Mouse (Mus musculus) granulocyte monocyte progenitor cell, adult 5-6 weeks (primary cell): ENCODE measurements around the gene Slc51a. TPM values are rescaled to one million over a fixed set of nuclear protein-coding genes. Genes with fewer than 3 reads are reported as not detected.

ENCODE experiments used
- ATAC-seq: replicated peaks from 2 replicates; pipeline ENCODE4 v1.8.0; 2016; ENCODE audit warnings: mild to moderate bottlenecking, moderate TSS enrichment, inconsistent platforms; ENCODE audit not compliant: poor library complexity, severe bottlenecking
- total RNA-seq, 2 experiments: library from RNA; stranded (forward) in 1 of 2; stranded (reverse) in 1 of 2; fragments of 200-712, 200-1000 nt in 1 of 2; fragments of >200 nt in 1 of 2; fragmentation: Nextera tagmentation in 1 of 2; gene quantifications; 2 replicates each; pipeline ENCODE4 v1.2.3; 2014 to 2017

The Slc51a gene
- total RNA-seq (2014; fragmentation: Nextera tagmentation) (not detected in 2 replicates), total RNA-seq (2017) (0.05 and 0.30 TPM in 2 replicates)

DNA sequence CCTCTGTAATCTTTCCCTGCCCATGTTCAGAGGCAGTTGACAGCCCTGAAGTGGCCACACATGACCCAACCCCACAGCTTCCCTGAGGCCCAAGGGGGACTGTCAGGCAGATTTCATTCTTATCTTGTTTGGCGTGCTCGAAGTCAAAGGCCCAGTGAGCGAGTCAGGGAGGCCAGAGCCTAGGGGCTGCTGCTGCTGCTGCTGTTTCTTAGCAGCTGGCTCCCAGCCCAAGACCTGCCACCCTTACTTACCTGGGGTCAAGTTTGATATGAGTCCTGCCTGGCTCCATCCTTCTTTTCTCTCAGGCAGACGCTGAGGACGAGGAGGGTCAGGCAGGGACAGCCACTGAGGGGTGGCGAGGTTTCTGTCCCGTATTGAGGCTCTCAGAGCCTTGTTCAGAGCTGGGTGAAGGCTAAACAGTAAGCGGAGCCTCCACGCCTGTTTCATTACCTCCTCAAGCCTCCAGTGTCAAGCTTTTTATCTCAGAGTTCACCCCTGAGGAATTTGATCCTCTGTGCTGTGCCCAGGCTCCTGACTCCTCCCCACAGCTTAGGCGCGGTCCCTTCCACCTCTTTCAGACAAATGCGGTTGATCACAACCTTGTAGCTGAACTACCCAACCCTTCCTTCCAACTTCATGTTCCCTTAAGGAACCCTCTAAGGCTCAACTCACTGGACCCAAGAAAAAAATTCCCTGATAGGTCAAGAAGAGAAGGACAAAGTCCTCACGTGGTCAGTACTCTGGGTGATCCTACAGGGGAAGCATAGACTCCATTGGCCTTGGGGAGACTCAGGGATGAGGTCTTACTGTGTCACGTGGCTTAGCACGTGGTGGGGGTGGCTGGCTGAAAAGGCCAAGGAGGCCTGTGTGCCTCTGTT lies at the start of gene Slc51a:
Slc51a (minus strand) TSS at position 646 of the 878 bp plus-strand sequence.
- ATAC-seq = no peak

DNA sequence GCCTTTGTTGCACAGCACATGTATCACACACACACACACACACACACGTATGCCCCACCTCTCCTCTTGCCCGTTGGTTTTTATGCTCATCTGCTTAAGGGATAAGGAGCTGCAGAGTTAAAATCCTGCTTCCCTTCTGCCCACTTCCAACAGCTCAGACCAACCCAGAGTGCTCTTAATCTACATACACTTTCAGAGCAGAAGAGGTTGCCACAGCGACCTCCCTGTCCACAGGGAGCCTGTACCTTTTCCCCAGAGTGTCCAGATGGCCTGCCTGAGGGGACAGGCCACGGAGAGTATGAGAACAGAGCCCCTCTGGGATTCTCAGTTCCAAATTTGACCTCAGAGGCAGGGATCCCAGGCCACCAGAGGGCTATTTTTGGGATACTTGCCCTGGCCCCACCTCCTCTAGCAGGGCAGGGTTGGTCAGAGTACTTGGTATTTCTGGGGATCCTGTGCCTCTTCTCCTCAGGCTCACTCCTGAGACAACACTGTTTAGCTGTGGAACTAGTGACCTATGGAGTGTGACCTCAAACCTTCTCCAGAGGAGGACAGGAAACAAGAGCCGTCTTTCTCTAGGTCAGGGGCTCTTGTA lies 47.6 kb upstream of the Slc51a start:
- no peak for ATAC-seq

DNA sequence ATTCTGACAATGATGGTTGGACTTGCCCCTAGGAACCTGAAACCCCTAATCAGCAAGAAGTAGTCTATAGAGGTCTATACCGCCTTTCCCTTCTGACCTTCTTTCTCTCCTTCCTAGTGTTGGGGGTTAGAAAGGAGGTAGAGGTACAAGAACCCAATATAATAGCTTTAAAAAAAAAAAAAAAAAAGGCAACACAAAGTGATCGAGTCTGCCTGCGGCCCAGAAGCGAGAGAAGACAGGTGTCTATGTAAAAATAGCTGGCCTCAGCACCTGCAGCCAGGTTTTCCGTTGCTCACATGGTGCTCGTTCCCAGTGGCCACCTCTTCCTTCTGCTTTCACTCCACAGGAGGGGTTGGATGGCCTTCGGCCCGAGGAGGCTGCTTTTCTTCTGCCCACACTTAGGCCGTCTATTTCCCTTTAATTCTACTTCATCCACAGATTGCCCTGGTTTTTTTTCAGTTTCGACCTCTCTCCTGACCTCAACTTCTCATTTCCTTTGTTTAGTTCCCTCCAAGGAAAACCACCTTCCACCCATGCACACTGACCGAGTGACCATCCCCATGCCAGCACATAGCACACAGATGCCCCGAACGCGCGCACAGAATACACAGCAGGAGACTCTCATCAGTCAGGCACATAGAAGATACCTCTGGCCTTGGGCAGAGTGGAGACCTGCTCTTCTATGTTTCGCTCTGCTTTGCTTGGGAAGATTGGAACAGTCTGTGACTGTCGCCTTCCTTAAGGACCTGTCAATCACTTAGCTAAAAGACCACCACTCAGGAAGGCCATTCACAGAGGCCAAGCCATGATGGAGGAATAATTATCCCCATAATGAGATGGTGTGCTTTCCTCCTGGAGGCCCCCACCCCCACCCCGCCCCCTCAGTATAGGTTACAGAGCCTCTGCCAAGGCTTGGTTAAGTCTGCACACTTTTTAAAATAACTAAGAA lies 45.5 kb upstream of the Slc51a start:
- ATAC-seq = peak; percentile 87

DNA sequence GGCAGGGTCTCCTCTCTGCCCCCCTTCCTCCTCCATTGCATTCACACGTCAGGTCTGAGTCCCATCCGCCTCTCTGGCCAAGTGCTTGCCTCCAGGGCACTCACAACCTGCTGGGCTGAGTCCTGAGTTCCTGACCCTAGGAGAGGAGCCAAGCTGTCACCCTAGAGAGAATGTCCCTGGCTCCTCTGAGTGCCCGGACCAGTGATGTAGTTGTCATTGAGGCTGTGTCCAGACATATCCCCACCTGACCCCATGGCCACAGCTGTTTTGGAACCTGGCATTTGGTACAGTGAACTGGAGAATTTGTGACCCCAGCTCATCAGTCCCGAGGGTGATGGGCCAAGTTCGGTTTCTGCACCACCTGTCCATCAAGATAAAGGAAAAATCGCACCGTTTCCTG lies 39.2 kb upstream of the Slc51a start:
- no peak for ATAC-seq

DNA sequence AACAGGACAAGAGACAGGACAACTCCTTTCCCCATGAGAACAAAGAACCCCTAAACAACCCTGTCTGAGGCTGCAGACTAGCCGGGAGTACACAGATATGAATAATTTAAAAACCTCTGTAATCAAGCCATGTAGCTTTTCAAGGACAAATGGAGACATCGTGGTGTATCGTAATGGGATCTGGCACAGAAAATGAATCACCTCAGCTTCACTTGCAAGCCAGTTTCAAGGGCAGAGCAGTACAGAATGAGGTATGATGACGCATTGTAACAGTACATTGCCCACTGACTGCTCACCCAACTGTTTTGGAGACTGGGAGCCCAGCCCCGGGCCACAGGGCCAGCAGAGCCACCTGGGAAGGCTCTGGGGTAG lies 36.6 kb upstream of the Slc51a start:
- ATAC-seq = no peak

DNA sequence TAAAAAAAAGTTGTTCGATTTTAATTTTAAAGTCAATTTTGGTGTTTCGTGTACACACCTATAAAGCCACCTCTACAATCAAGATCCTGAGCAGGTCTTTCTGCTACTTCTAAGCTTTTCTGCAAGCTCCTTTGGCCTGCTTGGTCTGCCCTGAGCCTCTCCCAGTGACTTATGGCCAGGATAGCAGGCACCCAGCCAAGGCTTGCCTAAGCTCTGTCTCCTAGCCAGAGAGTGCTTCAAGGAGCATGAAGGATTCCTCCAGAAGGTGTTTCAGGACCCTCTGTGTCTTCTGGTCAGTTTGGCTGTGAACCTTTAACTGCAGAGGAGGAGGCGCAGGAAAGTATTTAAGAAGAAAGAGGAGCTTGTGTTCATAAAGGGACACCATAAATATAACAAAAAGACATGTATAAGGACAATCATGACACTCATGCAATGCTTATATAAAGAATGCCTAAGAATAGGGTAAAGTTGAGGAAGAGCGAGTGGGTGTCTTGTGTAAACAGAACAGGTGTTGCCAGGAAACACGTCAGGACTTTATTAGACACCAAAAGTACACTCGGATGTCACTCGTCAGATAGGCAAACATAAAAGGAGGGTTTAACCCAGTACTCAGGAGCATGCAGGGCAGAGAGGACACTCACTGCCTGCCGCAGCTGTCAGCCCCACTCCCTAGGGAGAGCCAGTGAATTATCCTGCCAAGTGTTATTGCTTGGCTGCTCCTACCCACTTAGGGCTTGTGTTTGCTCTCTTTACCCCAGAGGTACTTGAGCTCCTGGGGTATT lies 36.0 kb upstream of the Slc51a start:
- no peak for ATAC-seq

DNA sequence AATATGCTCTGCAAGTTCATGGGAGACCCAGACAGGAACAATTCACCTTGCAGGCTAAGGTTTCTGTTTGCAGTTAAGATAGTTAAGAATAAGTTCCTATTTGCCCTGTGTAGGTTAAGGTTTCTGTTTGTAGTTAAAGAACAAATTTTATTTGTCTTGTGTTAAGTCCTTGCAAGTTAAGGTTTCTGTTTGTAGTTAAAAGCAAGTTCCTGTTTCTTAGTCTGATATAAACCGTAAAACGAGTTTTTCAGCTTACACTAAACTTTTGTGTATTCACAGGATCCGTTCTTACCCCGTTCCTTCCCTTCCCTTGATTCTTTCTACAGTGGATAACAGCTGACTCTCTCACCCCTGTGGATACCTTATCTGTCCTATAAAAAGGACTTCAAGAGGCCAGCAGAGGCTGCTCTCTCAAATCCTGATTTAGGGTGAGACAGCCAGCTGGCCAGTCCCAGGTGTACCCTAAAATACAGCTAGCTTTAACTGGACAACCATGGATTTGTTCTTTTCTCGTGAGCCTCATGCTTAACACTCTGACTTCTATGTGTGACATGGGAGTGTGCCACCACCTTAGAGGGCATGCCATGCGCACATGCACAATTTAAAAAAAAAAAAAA lies 35.0 kb upstream of the Slc51a start:
- no peak for ATAC-seq

DNA sequence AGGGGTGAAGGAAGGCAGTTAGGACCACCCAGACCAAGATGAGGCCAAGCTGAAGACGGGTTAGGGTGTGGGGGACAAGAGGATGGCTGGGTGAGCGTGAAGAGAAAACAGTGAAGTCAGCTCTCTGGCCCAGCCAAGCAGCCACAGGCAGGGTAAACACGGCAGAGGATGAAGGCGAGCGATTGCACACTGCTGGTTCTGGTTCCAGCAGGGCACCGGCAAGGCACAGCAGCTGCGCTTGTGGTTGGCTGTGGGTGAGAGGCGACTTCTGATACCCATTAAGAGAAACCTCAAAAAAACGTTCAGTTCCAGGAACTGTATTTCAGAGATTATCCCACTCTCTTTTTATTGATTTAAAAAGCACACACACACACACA lies 32.7 kb upstream of the Slc51a start:
- ATAC-seq = peak; percentile 79

DNA sequence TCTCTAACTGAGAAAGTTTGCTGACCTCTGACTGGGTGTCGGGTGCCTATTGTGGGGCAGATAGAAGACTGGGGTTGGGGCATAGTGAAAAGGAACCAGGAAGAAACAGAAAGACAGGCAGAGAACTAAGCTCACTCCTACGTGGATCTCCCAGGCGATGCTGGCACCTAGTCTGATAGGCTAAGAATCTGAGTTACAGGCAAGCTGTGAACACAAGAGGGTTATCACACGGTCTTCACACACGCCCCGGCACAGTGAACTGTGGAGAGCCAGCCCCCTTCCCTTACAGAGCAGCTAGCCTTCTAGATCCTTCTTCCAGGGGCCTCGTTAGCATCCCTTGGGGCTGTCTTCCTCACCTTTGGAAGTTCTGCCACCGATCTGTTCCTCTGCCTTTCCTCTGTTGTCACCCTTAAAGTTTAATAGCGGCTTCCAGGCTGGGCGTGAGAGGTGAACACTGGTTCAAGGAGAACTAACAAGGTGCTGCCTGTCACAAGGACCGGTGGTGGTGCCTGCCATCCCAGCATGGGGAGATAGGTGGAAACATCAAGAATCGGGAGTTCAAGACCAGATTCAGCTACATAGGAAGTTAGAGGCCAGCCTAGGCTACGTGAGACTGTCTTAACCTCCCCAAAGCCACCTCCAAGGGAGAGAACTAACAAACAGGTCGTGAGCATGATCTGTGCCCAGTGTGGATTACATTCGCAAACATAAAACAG lies 32.1 kb upstream of the Slc51a start:
- ATAC-seq = 0 out of 2 replicates have a peak, but pooled peaks have one; percentile 2

DNA sequence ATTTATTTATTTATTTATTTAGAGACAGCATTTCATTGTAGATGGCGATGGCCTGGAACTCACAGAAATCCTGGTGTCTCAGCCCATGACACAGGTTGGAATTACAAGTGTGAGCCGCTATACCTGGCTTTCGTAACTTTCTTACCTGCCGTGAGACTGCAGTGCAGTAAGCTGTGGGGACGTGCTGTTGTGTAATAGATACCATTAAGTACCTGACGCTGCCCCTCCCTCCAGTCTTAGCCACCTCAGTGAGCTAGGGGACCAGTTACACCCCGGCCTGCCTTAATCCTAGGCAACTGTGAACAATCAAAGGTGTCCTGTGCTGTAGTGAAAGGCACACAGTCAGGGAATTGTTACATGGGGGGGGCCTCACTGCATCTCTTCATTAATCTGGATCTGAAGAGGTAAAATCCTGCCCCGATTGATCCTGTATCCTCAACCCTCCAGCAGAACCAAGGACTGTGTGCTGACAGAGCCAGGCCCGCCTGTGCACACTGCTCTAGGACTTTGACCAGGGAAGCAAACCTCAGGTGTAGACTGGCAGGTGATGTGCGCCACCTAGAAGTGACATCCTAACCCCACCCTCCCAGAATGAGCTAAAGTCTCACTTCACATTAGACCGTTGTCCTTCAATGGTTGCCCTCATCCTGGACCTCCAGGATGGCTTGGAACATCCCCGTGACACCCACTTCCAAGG lies 30.3 kb upstream of the Slc51a start:
- ATAC-seq = no peak

DNA sequence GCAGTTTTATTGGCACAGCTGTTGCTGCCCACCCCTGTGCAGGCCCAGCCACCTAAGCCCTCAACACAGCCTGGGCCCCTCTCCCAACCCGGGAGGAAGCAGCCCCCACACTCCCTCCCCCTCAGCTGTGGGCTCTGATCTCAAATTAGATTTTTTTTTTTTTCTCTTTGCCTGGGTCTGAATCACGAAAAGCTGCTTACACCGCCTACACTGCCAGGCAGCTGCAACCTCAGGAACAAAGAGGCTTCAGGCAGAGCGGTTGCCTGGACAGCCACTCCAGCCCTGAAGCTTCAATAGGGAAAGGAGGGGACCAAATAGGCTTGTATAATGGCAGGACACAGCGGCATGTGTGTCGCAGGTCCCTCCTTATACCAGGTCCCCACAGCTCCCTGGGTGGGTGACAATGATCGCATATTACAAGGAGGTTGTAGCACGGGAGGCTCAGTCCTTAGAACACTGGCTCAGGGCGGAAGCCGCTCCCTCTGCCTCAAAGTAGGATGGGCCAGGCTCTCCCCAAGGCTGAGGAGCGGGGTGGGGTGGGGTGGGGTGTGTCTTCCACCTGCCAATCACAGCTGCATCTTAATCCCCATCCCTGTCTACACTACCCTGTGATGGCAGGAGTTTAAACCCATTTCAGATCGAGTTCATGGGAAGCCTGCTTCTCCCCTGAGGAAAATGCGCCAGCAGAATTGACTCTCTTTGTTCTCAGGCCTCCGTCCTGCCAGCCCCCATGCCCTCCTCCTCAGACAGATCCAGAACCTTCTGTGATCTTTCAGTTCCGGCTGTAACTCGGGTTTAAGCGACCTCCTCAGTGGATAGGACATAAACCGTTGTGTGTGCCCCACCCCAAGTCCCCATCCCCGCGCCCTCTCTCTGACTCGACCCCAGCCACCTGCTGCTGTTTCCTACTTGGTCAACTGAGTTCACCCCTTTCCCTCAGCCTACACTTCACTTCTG lies 28.6 kb upstream of the Slc51a start:
- no peak for ATAC-seq

DNA sequence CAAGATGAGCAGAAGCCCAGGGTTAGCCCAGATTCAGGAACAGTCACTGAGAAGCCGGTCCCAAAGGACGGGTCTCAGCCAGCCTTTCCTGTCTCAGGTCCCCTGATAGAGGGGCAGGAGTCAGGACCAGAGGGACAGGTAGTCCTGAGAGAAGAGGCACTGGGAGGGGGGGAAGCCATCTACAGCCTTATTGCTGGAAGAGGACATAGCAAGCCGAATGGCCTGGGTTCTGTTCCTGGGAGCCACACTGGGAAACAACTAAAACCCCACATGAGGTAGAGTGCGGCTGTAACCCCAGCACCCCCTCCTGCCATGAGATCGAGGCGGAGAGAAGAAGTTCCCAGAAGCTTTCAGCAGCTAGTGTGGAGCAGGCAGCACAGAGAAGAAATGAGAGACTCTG lies 26.3 kb upstream of the Slc51a start:
- ATAC-seq = no peak

DNA sequence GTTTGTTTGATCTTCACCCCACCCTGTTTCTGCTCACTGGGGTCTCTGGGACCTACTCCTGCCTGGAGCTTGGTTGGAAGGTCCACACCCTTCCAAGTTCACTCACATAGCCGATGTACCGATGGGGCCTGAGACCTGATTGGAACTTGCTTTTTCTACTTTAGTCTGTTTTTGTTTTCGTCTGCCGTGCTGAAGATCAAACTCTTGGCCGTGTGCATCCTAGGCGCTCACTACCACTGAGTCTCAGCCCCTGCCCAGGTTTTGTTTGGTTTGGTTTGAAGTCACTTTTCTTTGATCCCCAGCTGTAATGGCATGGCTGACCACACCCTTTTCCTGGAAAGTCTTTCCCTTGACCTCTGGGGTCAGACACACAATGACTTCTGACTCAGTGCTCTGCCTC lies 25.7 kb upstream of the Slc51a start:
- no peak for ATAC-seq

DNA sequence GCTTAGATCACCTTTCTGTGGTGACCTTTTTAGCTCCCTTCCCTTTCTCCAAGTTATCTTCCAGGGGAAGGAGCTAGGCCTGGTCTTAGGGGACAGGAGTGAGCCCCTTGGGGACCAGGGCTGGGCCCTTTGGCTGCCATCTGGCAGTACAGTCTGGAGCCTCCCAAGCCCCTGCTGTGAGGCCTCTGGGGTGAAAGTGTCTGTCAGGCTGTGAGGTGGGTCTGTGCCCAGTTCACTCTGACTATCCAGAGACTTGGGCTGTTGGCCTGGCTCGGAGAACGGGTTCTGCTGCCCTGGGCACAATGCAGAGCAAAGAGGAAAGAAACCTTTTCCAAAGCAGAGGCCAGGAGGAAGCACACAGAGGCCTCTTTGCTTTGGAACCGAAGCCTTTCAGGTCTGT lies 25.2 kb upstream of the Slc51a start:
- no peak for ATAC-seq

DNA sequence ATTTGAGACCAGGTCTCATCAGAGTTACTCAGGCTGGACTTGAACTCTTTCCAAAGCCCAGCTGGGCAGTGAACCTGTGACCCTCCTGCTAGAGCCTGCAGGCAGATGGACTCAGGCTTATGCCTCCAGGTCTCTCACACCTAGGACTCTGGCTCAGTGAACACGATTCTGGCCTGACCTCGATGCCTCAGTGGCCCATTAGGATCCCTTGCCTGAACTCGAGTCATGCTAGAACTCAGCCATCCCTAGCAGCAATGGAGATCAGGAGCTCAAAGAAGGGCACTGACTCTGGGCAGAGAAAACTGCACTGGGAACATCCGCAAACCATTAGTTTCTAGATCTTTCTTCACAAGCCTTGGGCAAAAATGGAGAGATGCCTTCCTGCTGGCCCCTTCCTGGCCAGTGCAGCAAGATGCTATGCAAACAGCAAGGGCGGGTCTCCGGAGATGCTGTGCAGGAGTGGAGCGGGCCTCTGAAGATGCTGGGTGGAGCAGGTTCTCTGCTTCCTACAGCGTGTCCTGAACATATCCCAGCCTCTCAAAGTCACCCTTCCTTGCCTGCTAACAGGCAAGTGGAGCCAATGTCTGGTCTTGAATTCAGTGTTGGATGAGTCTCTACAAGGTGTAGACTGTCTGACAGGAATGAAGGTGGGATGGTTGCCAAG lies 24.3 kb upstream of the Slc51a start:
- no peak for ATAC-seq

DNA sequence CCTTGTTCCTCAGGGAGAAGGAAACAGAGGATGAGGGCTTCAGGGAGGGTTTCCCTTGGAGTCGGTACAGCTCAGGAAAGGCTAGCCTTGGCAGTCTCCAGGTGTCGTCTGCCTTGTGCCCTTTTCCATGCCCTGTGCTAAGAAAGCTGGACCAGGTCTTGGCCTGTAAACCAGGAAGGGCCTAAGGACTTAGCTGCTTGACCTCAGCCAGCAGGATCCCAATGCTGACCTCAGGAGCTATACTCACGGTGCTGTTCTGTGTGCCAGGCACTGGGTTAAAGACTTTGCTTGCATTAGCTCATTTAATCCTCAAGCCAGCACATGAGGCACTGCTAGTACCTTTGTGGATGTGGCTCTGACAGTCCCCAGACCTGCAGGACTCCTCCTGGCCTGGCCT lies 23.7 kb upstream of the Slc51a start:
- ATAC-seq = no peak
